Comparison of ENCODE assay signal across 19 mouse cellular contexts in genomic region chr13:89335908-89336579, GRCm38 (mm10).
A peak's percentile ranks its signal among the peaks of the same experiment; 100 is the strongest.
DNase-seq lines count a peak whose midpoint lies in the region; ATAC-seq and TF ChIP-seq lines count a peak whose summit lies in the region.
"Had no signal": no experiment of that assay in that cellular context is flagged by ENCODE, and none has a peak within 500 bp of the region (broad histone marks: within the 10 kb centered on the region; RNA-seq: fewer than 3 reads in every experiment).

No protein-coding gene starts in this region.

- 15% methylated on average over 7 of the region's 7 CpGs for WGBS in heart, embryonic 13.5 days
- WGBS in midbrain, embryonic 11.5 days = 77% methylated on average over 7 of the region's 7 CpGs
- 74% methylated on average over 7 of the region's 7 CpGs for WGBS in midbrain, embryonic 13.5 days
- 46% methylated on average over 7 of the region's 7 CpGs for WGBS in limb, embryonic 13.5 days
- WGBS in midbrain, postnatal 0 days = 55% methylated on average over 7 of the region's 7 CpGs

- DNase-seq in heart, postnatal 36 days = no peak
- peak; percentile 28 for DNase-seq in midbrain, embryonic 11.5 days (ENCODE audit: low spot score, missing footprints)
- no peak for DNase-seq in midbrain, postnatal 0 days (ENCODE audit: low spot score)
- DNase-seq in thymus, postnatal 10 days (ENCODE audit: low spot score in 2 of 2) = no peak
- DNase-seq in natural killer cell, adult 2 months (ENCODE audit: low spot score in 2 of 2) = no peak
- DNase-seq: adrenal gland, adult 8-10 months; cerebellum, adult 8-10 months; gastrocnemius, adult 2 months; heart, postnatal 10 days; kidney, postnatal 4 days; lung, postnatal 10 days; thymus, adult 18-20 months had no signal

- H3K4me2 ChIP-seq in heart, embryonic 13.5 days = peak overlapping the region; percentile 52
- no peak overlapping the region for H3K4me2 ChIP-seq in midbrain, embryonic 11.5 days
- H3K4me2 ChIP-seq in midbrain, embryonic 13.5 days (replicated peaks) = no peak overlapping the region
- H3K4me2 ChIP-seq in limb, embryonic 13.5 days (replicated peaks) = peak overlapping the region; percentile 11; the same call in 1 of the 2 replicates
- no peak overlapping the region for H3K4me2 ChIP-seq in midbrain, postnatal 0 days (ENCODE audit: low read depth, low read length, poor library complexity, severe bottlenecking)
- H3K4me2 ChIP-seq: forebrain, embryonic 12.5 days; hindbrain, embryonic 12.5 days had no signal

- ATAC-seq in heart, embryonic 13.5 days (ENCODE audit: extremely low read depth, insufficient number of reproducible peaks, low FRiP score, low TSS enrichment) = no peak
- ATAC-seq in midbrain, embryonic 11.5 days (ENCODE audit: low FRiP score) = no peak
- ATAC-seq in midbrain, embryonic 13.5 days = no peak
- ATAC-seq in limb, embryonic 13.5 days (ENCODE audit: low FRiP score, low read depth) = peak; percentile 51; the same call in 1 of the 2 replicates
- ATAC-seq in midbrain, postnatal 0 days (ENCODE audit: low FRiP score) = no peak
- ATAC-seq: intestine, postnatal 0 days had no signal

- no peak for TF ChIP-seq CTCF in midbrain, postnatal 0 days (IDR thresholded peaks at IDR 0.05)

- H3K36me3 ChIP-seq in heart, embryonic 13.5 days = no peaks in the 10 kb centered on the region
- no peaks in the 10 kb centered on the region for H3K36me3 ChIP-seq in midbrain, embryonic 11.5 days (ENCODE audit: control insufficient read depth, insufficient read depth, low read length)
- H3K36me3 ChIP-seq in midbrain, embryonic 13.5 days = no peaks in the 10 kb centered on the region
- H3K36me3 ChIP-seq in limb, embryonic 13.5 days = no peaks in the 10 kb centered on the region
- H3K36me3 ChIP-seq in midbrain, postnatal 0 days (ENCODE audit: insufficient read depth, low read length) = no peaks in the 10 kb centered on the region
- H3K36me3 ChIP-seq: forebrain, embryonic 12.5 days; hindbrain, embryonic 12.5 days had no signal

- intact Hi-C loops in heart, postnatal 36 days (cut with DNase I) = no loop called here

- peak overlapping the region; percentile 33; the same call in 1 of the 2 replicates for H3K9ac ChIP-seq in heart, embryonic 13.5 days
- H3K9ac ChIP-seq in midbrain, embryonic 11.5 days (ENCODE audit: low read length) = no peak overlapping the region
- H3K9ac ChIP-seq in midbrain, embryonic 13.5 days (replicated peaks) = no peak overlapping the region
- H3K9ac ChIP-seq in limb, embryonic 13.5 days = no peak overlapping the region
- no peak overlapping the region for H3K9ac ChIP-seq in midbrain, postnatal 0 days (replicated peaks; ENCODE audit: low read length, poor library complexity, severe bottlenecking)
- H3K9ac ChIP-seq: forebrain, embryonic 12.5 days; hindbrain, embryonic 12.5 days had no signal

- no peaks in the 10 kb centered on the region for H3K9me3 ChIP-seq in heart, embryonic 13.5 days
- no peaks in the 10 kb centered on the region for H3K9me3 ChIP-seq in midbrain, embryonic 11.5 days (ENCODE audit: control insufficient read depth, low read length)
- H3K9me3 ChIP-seq in midbrain, embryonic 13.5 days = no peaks in the 10 kb centered on the region
- no peaks in the 10 kb centered on the region for H3K9me3 ChIP-seq in limb, embryonic 13.5 days
- H3K9me3 ChIP-seq in midbrain, postnatal 0 days (ENCODE audit: low read length) = no peaks in the 10 kb centered on the region
- H3K9me3 ChIP-seq: forebrain, embryonic 12.5 days; hindbrain, embryonic 12.5 days had no signal

- H3K27me3 ChIP-seq in heart, embryonic 13.5 days (replicated peaks) = no peaks in the 10 kb centered on the region
- no peaks in the 10 kb centered on the region for H3K27me3 ChIP-seq in midbrain, embryonic 11.5 days (ENCODE audit: control insufficient read depth, insufficient read depth, low read length)
- H3K27me3 ChIP-seq in midbrain, embryonic 13.5 days = no peaks in the 10 kb centered on the region
- no peaks in the 10 kb centered on the region for H3K27me3 ChIP-seq in limb, embryonic 13.5 days
- no peaks in the 10 kb centered on the region for H3K27me3 ChIP-seq in midbrain, postnatal 0 days (ENCODE audit: insufficient read depth, low read length)
- H3K27me3 ChIP-seq: forebrain, embryonic 12.5 days; hindbrain, embryonic 12.5 days had no signal

- H3K4me3 ChIP-seq in heart, embryonic 13.5 days = no peak overlapping the region
- H3K4me3 ChIP-seq in midbrain, embryonic 11.5 days (ENCODE audit: low read depth, low read length) = no peak overlapping the region
- H3K4me3 ChIP-seq in midbrain, embryonic 13.5 days (replicated peaks) = no peak overlapping the region
- H3K4me3 ChIP-seq in limb, embryonic 13.5 days = no peak overlapping the region
- H3K4me3 ChIP-seq in midbrain, postnatal 0 days (ENCODE audit: low read depth, low read length) = no peak overlapping the region
- H3K4me3 ChIP-seq: erythroblast, embryonic 14.5 days; forebrain, embryonic 12.5 days; gastrocnemius, adult 2 months; hindbrain, embryonic 12.5 days had no signal

- H3K27ac ChIP-seq in heart, embryonic 13.5 days (replicated peaks) = peak overlapping the region; percentile 45; the same call in 1 of the 2 replicates
- H3K27ac ChIP-seq in midbrain, embryonic 11.5 days (ENCODE audit: low read depth, low read length) = no peak overlapping the region
- no peak overlapping the region for H3K27ac ChIP-seq in midbrain, embryonic 13.5 days
- peak overlapping the region; percentile 73; the same call in 1 of the 2 replicates for H3K27ac ChIP-seq in limb, embryonic 13.5 days
- peak overlapping the region; percentile 27; the same call in 1 of the 2 replicates for H3K27ac ChIP-seq in midbrain, postnatal 0 days (ENCODE audit: low read depth, low read length)
- H3K27ac ChIP-seq: forebrain, embryonic 12.5 days; gastrocnemius, adult 2 months; hindbrain, embryonic 12.5 days had no signal

- H3K4me1 ChIP-seq in heart, embryonic 13.5 days = peaks cover 12% of the 10 kb centered on the region
- H3K4me1 ChIP-seq in midbrain, embryonic 11.5 days (ENCODE audit: control insufficient read depth, insufficient read depth, low read length) = no peaks in the 10 kb centered on the region
- H3K4me1 ChIP-seq in midbrain, embryonic 13.5 days (replicated peaks) = 0 out of 2 replicates have a peak, but pooled peaks cover 2% of the 10 kb centered on the region
- peaks cover 14% of the 10 kb centered on the region for H3K4me1 ChIP-seq in limb, embryonic 13.5 days
- H3K4me1 ChIP-seq in midbrain, postnatal 0 days (ENCODE audit: insufficient read depth, low read length) = no peaks in the 10 kb centered on the region
- H3K4me1 ChIP-seq: forebrain, embryonic 12.5 days had no signal

Comparison
In these comparisons a context has a peak if more than half of its experiments do, and no peak if none do; other contexts are left out.
1. H3K27ac ChIP-seq: peak in heart, embryonic 13.5 days (single experiment), limb, embryonic 13.5 days (single experiment) and midbrain, postnatal 0 days (single experiment); none in midbrain, embryonic 11.5 days (single experiment) and midbrain, embryonic 13.5 days (single experiment).
2. H3K4me2 ChIP-seq: peak in heart, embryonic 13.5 days (single experiment) and limb, embryonic 13.5 days (single experiment); none in midbrain, embryonic 11.5 days (single experiment), midbrain, embryonic 13.5 days (single experiment) and midbrain, postnatal 0 days (single experiment).